Mouse (Mus musculus) natural killer cell, adult 2 months (primary cell): ENCODE measurements around the gene Akr1d1.

ENCODE experiments used
- DNase-seq, 2 experiments: peaks; one replicate each; pipeline ENCODE4 v3.0.0; 2022; ENCODE audit warnings: low spot score in 2 of 2

Akr1d1 gene

DNA sequence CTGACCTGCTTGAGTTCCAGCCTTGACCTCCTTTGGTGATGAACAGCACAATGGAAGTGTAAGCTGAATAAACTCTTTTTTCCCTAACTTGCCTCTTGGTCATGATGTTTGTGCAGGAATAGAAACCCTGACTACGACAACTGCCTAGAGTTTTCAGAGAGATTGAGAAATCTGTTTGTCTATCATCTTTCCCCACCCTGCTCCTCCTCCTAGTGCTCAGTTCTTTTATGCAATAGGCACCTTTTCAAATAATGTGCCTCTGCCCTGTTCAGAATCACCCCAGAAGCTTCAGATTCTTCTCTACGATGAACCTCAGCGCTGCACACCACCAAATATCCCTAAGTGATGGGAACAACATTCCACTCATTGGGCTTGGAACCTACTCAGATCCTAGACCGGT is at the start of gene Akr1d1:
Gene Akr1d1, plus strand, starts transcription at position 234 of the 400 bp plus-strand sequence.
- DNase-seq, result no peak

DNA sequence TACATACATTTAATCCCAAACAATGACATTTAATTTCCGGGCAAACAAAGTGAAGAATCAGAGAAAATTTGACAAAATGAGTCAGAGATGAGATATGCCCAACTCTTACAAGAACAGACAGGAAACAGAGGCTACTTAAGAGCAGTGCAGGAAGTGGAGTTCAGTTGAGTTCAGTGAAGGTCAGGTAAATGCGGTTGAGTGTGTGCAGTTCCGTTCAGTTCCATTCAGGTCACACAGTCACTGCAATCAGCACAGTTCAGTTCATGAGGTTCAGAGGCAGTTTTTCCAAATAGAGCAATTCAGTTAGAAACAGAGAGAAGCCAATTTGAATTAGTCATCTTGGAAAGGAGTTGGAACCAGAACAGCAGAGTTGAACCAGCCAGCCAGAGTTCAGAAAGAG is 48.8 kb upstream of the Akr1d1 start:
- no peak for DNase-seq

GRCm38 (mm10) chr6:37483262-37483661 is 46.7 kb upstream of the Akr1d1 start:
- DNase-seq, result no peak

GRCm38 (mm10) chr6:37484588-37485070 is 45.3 kb upstream of the Akr1d1 start:
- no peak for DNase-seq

GRCm38 (mm10) chr6:37486502-37486901 is 43.5 kb upstream of the Akr1d1 start:
- DNase-seq, result no peak

DNA sequence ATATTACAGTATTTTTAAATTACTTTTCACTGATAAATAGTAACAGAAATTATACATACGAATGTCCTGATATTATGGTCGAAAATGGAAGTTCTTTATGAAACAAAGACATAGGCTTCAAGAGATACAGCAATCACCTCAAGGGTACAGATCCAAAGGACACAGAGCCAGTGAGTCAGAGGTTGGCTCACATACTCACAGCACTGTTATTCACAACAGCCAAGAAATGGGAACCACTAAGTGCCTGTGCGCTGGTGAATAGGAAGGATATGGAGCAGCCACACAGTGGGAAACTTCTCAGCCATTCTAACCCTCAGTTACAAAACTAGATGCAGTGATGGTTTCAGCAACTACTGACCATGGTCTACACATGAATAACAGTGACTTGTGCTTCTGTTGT is 37.7 kb upstream of the Akr1d1 start:
- DNase-seq, result no peak

- DNase-seq, result no peak
Measured at GRCm38 (mm10) chr6:37494957-37495356, 35.0 kb upstream of the Akr1d1 start.

DNA sequence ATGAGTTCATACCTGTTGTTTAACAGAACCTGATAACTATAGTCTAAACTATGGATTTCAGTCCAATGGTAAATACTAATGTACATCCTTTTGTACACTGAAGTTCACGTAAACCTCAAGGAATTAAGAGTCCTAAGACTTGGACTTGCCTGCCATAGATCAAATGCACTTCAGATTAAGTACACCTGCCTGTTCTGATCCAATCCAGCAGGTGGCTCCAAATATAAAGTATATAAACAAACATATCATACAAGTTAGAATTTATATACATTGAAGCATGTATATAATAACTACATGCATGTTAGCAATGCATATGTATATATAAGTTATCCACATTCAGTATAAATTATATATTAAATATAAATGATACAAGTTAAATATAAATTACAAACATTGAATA is 33.1 kb upstream of the Akr1d1 start:
- DNase-seq, result no peak

- no peak for DNase-seq
Measured at GRCm38 (mm10) chr6:37505588-37505987, 24.4 kb upstream of the Akr1d1 start.

- DNase-seq, result no peak
Measured at GRCm38 (mm10) chr6:37506909-37507515, 23.0 kb upstream of the Akr1d1 start.

DNA sequence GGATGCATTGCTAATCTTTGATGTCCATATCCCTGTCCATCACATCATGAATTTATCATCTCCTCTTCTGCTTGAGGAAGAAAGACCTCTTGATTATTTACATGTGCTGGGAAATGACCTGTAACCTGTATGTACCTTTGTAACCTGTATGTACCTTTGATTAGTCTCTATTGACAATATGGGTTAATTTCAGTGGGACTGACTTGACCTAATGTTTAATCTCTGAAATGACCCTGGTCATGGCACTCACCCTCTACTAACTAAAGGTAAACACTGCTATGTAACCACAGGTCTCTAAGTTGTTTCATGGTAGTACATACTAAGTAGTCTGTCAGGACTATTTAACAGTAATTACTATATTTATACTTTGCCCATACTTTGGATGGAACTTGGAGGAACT is 19.2 kb upstream of the Akr1d1 start:
- DNase-seq, result no peak

DNA sequence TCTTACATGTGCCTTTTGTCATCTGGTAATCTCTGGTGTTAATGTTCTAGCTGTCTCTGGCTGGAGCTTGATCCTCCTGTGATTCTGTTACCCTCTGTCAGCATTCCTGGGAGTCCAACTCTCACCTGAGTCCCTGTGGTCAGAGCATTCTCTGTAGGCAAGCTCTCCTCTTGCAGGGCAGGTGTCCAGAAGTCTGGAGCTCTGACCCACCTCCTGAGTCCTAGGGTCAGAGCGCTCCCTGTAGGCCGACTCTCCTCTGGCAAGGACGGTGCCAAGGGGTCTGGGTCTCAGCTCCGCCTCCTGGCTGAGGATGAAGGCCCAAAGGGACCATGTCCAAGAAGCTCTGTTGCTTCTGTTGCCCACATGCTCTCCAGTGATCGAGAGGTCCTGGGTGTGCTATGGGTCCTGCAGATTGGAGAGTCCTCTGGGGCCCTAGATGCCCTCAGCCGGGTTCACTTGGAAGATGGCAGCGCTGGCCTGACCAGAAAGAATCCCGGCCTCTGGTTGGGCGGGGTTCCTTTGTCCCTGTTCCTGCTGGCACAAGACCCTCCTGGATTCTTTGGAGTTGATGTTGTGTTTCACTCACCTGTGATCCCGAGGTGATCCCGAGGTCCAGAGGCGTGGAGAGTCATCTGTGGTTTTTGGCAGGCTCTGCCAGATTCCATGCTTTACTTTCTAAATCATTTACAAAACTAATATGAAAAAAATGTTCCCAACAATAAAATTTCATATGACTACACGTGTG is 9.2 kb upstream of the Akr1d1 start:
- DNase-seq, result no peak

DNA sequence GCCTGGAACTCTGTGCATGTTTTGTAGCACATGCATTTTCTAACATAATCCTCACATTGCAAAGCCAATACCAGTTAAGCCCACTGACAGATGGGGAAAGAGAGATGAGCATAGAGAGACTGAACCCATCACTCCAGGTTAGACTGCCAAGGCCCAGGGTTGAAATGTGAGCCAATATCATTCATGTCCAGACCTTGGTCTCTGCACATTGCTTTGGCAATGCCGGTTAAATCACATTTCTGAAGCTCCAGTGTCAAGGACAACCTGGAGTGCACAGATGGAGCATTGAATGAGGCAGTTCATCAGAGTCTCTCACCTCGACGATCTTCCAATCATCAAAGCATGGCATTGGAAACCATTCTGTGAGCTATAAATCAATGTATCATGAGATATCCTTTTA is 2.1 kb downstream of the Akr1d1 start:
- DNase-seq, result no peak

DNA sequence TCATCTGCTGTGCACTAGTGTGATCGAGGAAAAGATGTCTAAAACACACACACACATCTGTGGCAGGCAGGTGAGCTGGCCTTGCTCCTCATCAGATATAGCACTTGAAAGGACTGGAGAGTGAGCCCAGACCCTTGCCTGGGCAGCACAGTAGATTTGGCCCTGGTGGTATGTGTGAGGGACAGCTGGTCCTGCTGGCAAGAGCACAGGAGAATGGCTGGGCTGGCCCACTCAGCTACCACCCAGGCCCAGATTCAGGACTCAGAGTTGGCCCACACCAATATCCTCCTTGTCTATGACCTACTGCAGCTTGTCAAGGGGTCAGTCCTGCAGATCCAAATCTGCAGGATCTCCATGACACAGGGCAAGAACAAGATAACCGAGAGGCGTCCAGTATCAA is 6.9 kb downstream of the Akr1d1 start:
- no peak for DNase-seq

GRCm38 (mm10) chr6:37537801-37538200 is 7.8 kb downstream of the Akr1d1 start:
- DNase-seq, result no peak

DNA sequence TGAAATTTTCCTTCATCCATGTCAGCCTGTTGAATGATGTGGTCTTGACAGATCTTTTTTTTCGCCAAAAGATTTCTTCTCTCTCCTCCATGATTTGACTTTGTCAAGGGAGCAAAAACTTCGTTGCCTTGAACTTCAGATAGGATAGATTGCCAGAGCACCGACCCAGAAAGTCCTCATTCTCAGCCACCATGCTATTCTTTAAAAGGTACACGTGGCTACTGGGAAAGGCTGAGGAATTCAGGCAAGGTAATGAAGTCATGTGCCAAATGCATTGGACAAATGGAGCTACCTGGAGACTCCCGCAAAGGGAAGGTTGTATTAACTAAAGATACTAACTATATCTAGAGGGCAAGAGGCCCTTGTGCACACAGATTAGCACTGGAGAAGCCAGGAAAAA is 8.8 kb downstream of the Akr1d1 start:
- no peak for DNase-seq

DNA sequence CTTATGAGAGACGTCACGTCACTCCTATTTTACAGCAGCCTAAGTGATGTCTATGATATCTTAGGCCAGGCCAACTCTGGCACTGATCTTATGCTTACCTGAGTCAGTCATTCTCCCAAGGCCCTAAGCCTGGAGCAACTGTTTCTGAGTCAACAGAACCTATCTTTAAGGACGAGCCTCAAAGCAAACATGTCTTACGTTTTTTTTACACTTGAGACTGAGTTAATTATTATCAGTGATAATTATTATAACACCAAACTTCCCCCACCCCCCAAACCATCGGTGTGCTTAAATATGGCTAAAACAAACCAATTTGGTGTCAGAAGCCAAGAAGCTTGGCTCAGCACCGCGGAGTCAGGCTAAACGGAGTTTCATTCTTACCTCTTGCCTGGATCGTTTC is 9.4 kb downstream of the Akr1d1 start:
- DNase-seq, result no peak

- no peak for DNase-seq
Measured at GRCm38 (mm10) chr6:37540113-37540512, 10.1 kb downstream of the Akr1d1 start.

- DNase-seq, result no peak
Measured at GRCm38 (mm10) chr6:37541171-37541570, 11.2 kb downstream of the Akr1d1 start.

DNA sequence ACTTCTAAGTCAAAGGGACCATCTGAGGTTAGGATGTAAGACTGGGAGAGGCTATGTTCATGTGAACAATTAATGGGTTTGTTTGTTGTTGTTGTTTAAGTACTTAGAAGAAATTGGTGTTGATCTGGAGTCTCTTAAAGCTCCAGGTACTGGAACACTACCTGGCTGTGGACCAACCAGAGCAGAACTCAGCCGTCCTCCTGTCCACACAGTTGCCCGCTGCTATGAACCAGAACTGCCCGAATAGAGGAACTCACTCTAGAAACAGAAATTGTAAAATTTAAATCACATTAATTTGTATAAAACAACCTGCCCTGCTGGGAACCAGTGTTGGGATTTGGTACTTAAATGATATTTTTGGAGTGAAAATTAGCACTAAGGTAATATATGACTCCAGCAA is 12.2 kb downstream of the Akr1d1 start:
- no peak for DNase-seq

- DNase-seq, result peak in 1 of 2 experiments; percentile 14
Measured at GRCm38 (mm10) chr6:37552760-37553159, 22.8 kb downstream of the Akr1d1 start.

- DNase-seq, result no peak
Measured at GRCm38 (mm10) chr6:37553926-37554325, 24.0 kb downstream of the Akr1d1 start.

DNA sequence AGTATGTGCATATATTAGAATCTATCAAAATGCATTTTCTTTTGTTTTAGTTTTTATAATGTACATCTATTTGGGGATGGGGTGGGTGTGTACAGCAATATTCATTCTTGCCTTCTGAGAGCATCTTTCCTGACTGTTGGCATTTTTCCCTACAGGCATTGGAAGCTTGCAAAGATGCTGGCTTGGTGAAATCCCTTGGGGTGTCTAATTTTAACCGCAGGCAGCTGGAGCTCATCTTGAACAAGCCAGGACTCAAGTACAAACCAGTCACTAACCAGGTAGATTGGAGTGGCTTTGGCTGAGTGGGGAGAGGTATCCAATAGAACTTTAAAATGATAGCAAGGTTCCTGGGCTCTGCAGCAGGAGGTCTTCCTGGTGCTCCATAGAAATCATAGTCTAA is 24.4 kb downstream of the Akr1d1 start:
- no peak for DNase-seq

GRCm38 (mm10) chr6:37563861-37564260 is 33.9 kb downstream of the Akr1d1 start:
- DNase-seq, result no peak
